Mouse (Mus musculus) left cerebral cortex, postnatal 4 days (tissue): Measurements from ENCODE around the gene Lman2l. TPM values are rescaled to one million over a fixed set of nuclear protein-coding genes. Genes with fewer than 3 reads are reported as not detected.
A peak's percentile ranks its signal among the peaks of the same experiment; 100 is the strongest.

Source experiments
- DNase-seq: peaks from one replicate; pipeline ENCODE4 v3.0.0-alpha.2; 2022
- intact Hi-C: fragments of 180-260 bp; cut with DNase I; formaldehyde crosslinking; loops from one replicate; pipeline ENCODE4 v1.15.1; 2025
- total RNA-seq, 2 experiments: library from RNA; stranded (reverse); gene quantifications; 2 replicates each; pipeline ENCODE4 v1.2.3; 2021

Lman2l gene
- total RNA-seq, 2 experiments from 2014 or later, result 40.7 to 45.7 TPM

GRCm38 (mm10) chr1:36465641-36466160, 20.6 kb upstream of the Lman2l start:
- intact Hi-C loops, result no loop called here
- no peak for DNase-seq

GRCm38 (mm10) chr1:36461829-36462228, 16.8 kb upstream of the Lman2l start:
- no peak for DNase-seq
- intact Hi-C loops, result no loop called here

- DNase-seq, result no peak
- intact Hi-C loops, result no loop called here
Measured at GRCm38 (mm10) chr1:36458169-36458568, 13.1 kb upstream of the Lman2l start.

GRCm38 (mm10) chr1:36457388-36458014, 12.4 kb upstream of the Lman2l start:
- DNase-seq, result no peak
- intact Hi-C loops, result no loop called here

- DNase-seq, result no peak
- intact Hi-C loops, result no loop called here
Measured at GRCm38 (mm10) chr1:36454055-36454815, 9.2 kb upstream of the Lman2l start.

- intact Hi-C loops, result loop anchor here (10.0 kb wide), 1 partner anchor 82 kb away; the partner anchor contains the start of gene Kansl3
- DNase-seq, result no peak
Measured at GRCm38 (mm10) chr1:36446841-36447240, 1.8 kb upstream of the Lman2l start.

GRCm38 (mm10) chr1:36446106-36446824, 1.2 kb upstream of the Lman2l start:
- DNase-seq, result no peak
- intact Hi-C loops, result loop anchor here (10.0 kb wide), 1 partner anchor 81 kb away; the partner anchor contains the start of gene Kansl3

- intact Hi-C loops, result loop anchor here (10.0 kb wide), 1 partner anchor 81 kb away; the partner anchor contains the start of gene Kansl3
- DNase-seq, result no peak
Measured at GRCm38 (mm10) chr1:36445508-36445907, 437 bp upstream of the Lman2l start.

GRCm38 (mm10) chr1:36441101-36441500, 4.0 kb downstream of the Lman2l start:
- intact Hi-C loops, result loop anchor here (10.0 kb wide), 1 partner anchor 76 kb away; the partner anchor contains the start of gene Kansl3
- no peak for DNase-seq

- no peak for DNase-seq
- intact Hi-C loops, result no loop called here
Measured at GRCm38 (mm10) chr1:36437223-36437622, 7.8 kb downstream of the Lman2l start.

GRCm38 (mm10) chr1:36436515-36436914, 8.6 kb downstream of the Lman2l start:
- DNase-seq, result no peak
- intact Hi-C loops, result no loop called here

- no peak for DNase-seq
- intact Hi-C loops, result no loop called here
Measured at GRCm38 (mm10) chr1:36435071-36435470, 10.0 kb downstream of the Lman2l start.

GRCm38 (mm10) chr1:36433616-36434015, 11.5 kb downstream of the Lman2l start:
- DNase-seq, result no peak
- intact Hi-C loops, result no loop called here

- intact Hi-C loops, result no loop called here
- DNase-seq, result no peak
Measured at GRCm38 (mm10) chr1:36432999-36433398, 12.1 kb downstream of the Lman2l start.

- intact Hi-C loops, result loop anchor here (10.0 kb wide), 1 partner anchor 85 kb away; no protein-coding TSS in a partner anchor
- no peak for DNase-seq
Measured at GRCm38 (mm10) chr1:36429511-36429910, 15.6 kb downstream of the Lman2l start.

- DNase-seq, result no peak
- intact Hi-C loops, result no loop called here
Measured at GRCm38 (mm10) chr1:36404531-36404930, 40.5 kb downstream of the Lman2l start.

GRCm38 (mm10) chr1:36401509-36401908, 43.6 kb downstream of the Lman2l start:
- DNase-seq, result no peak
- intact Hi-C loops, result no loop called here

- no peak for DNase-seq
- intact Hi-C loops, result no loop called here
Measured at GRCm38 (mm10) chr1:36397041-36397440, 48.0 kb downstream of the Lman2l start.

GRCm38 (mm10) chr1:36379582-36379981, 65.5 kb downstream of the Lman2l start:
- peak; percentile 51 for DNase-seq
- intact Hi-C loops, result no loop called here

- DNase-seq, result no peak
- intact Hi-C loops, result no loop called here
Measured at GRCm38 (mm10) chr1:36378880-36379279, 66.2 kb downstream of the Lman2l start.
